In the genomic region with DNA sequence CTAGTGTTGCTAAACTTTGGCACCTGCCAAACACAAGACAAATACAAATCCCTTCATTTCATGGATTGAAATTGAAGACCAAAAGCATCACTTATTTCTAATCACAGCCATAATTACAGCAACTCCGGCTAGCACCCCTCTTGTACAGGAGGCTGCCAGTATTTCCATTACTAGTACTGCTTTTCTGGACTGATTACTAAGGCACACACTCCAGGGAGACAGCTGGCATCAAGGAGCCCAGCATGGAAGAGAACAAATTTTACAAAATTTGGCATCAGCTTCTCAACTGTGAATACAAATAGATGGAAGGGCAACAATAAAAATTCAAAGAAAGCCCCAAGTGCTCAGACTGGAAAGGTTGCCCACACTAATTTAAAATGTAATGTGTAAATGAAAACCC, we compare ENCODE assay signal across 18 mouse cellular contexts.
A peak's percentile ranks its signal among the peaks of the same experiment; 100 is the strongest.
DNase-seq lines count a peak whose midpoint lies in the region; TF ChIP-seq lines count a peak whose summit lies in the region.
"Had no signal": no experiment of that assay in that cellular context is flagged by ENCODE, and none has a peak within 500 bp of the region (broad histone marks: within the 10 kb centered on the region; RNA-seq: fewer than 3 reads in every experiment).

No protein-coding gene starts in this region.

- intact Hi-C loops in left cerebral cortex, postnatal 4 days (cut with DNase I) = no loop called here
- intact Hi-C loops in left cerebral cortex, adult 2 months (cut with DNase I) = no loop called here

- DNase-seq in left cerebral cortex, postnatal 4 days = peak; percentile 14
- DNase-seq in left cerebral cortex, adult 2 months (ENCODE audit: extremely low spot score in 1 of 2, low spot score in 2 of 2) = no peak
- DNase-seq in cerebellum, adult 8-10 months = peak; percentile 32
- peak; percentile 7 to 56 for DNase-seq in layer of hippocampus, adult 18-20 months (ENCODE audit: low spot score in 2 of 2)
- no peak for DNase-seq in adrenal gland, adult 8-10 months
- DNase-seq in kidney, adult 11 months = no peak
- no peak for DNase-seq in right cerebral cortex, adult 2 months (ENCODE audit: low spot score in 2 of 2)
- DNase-seq: adrenal gland, adult 2 months; gastrocnemius, adult 2 months; heart, adult 18-20 months; kidney, adult 8-10 months; kidney, postnatal 36 days; right cerebral cortex, postnatal 25 days; thymus, adult 2 months had no signal

- no peak overlapping the region for H3K4me3 ChIP-seq in left cerebral cortex, adult 2 months
- H3K4me3 ChIP-seq: embryonic facial prominence, embryonic 10.5 days; gastrocnemius, adult 2 months; limb, embryonic 10.5 days; liver, embryonic 12.5 days; lung, embryonic 15.5 days had no signal

- no peak for TF ChIP-seq CTCF in left cerebral cortex, adult 2 months (IDR thresholded peaks at IDR 0.05)

- no peak overlapping the region for H3K27ac ChIP-seq in left cerebral cortex, adult 2 months
- H3K27ac ChIP-seq: embryonic facial prominence, embryonic 10.5 days; gastrocnemius, adult 2 months; limb, embryonic 10.5 days; liver, embryonic 12.5 days; lung, embryonic 15.5 days had no signal

Comparison
In these comparisons a context has a peak if more than half of its experiments do, and no peak if none do; other contexts are left out.
1. DNase-seq: peak in left cerebral cortex, postnatal 4 days (single experiment), cerebellum, adult 8-10 months (single experiment) and layer of hippocampus, adult 18-20 months (2 of 2); none in left cerebral cortex, adult 2 months (0 of 2), adrenal gland, adult 8-10 months (single experiment), kidney, adult 11 months (single experiment) and right cerebral cortex, adult 2 months (0 of 2).